Mouse (Mus musculus): ENCODE results near the gene Il11ra1. TPM values are rescaled to one million over a fixed set of nuclear protein-coding genes. Genes with fewer than 3 reads are reported as not detected.
"Not testable (repeated sequence)": the region's sequence is repeated elsewhere in the genome, so short reads cannot be mapped to it uniquely, and the experiment has no call there.

Il11ra1 gene
- 65.0 and 66.9 TPM in 2 replicates for polyA plus RNA-seq (2014; fragmentation: Nextera tagmentation; extraction: Ambion mirVana)

GRCm38 (mm10) chr4:41699783-41700182 lies at the start of gene Il11ra1:
TSS of gene Il11ra1 (plus strand) at chr4:41699989.
- ATAC-seq (replicated peaks; ENCODE audit: low FRiP score); H3K4me1 ChIP-seq (replicated peaks; ENCODE audit: control insufficient read depth, insufficient read depth, low read length); H3K4me2 ChIP-seq (ENCODE audit: low read depth, low read length, severe bottlenecking); H3K9ac ChIP-seq (ENCODE audit: low read length); DNase-seq (ENCODE audit: low spot score); H3K4me3 ChIP-seq (ENCODE audit: low read depth, low read length); H3K27ac ChIP-seq (ENCODE audit: low read depth, low read length); H3K9me3 ChIP-seq (ENCODE audit: control insufficient read depth, low read length); H3K36me3 ChIP-seq (ENCODE audit: control insufficient read depth, insufficient read depth, low read length); H3K27me3 ChIP-seq (ENCODE audit: control insufficient read depth, insufficient read depth, low read length): not testable (repeated sequence)
- 84% methylated on average over 7 of the region's 10 CpGs for WGBS

- DNase-seq (ENCODE audit: low spot score): peak; percentile 92
- ATAC-seq (replicated peaks; ENCODE audit: low FRiP score): no peak
- H3K9ac ChIP-seq (ENCODE audit: low read length): no peak overlapping the region
- H3K4me2 ChIP-seq (ENCODE audit: low read depth, low read length, severe bottlenecking): no peak overlapping the region
- WGBS: 34% methylated on average over 6 of the region's 6 CpGs
- peaks cover 4% of the 10 kb centered on the region; the same call in 1 of the 2 replicates for H3K36me3 ChIP-seq (ENCODE audit: control insufficient read depth, insufficient read depth, low read length)
- no peaks in the 10 kb centered on the region for H3K9me3 ChIP-seq (ENCODE audit: control insufficient read depth, low read length)
- no peak overlapping the region for H3K4me3 ChIP-seq (ENCODE audit: low read depth, low read length)
- no peak overlapping the region for H3K27ac ChIP-seq (ENCODE audit: low read depth, low read length)
- no peaks in the 10 kb centered on the region for H3K27me3 ChIP-seq (ENCODE audit: control insufficient read depth, insufficient read depth, low read length)
- H3K4me1 ChIP-seq (replicated peaks; ENCODE audit: control insufficient read depth, insufficient read depth, low read length): peaks cover 2% of the 10 kb centered on the region
Observed at GRCm38 (mm10) chr4:41653296-41653695, 46.5 kb upstream of the Il11ra1 start.

GRCm38 (mm10) chr4:41653730-41654129 lies 46.1 kb upstream of the Il11ra1 start:
- H3K27me3 ChIP-seq (ENCODE audit: control insufficient read depth, insufficient read depth, low read length): no peaks in the 10 kb centered on the region
- H3K9ac ChIP-seq (ENCODE audit: low read length): no peak overlapping the region
- DNase-seq (ENCODE audit: low spot score) (no peak), ATAC-seq (replicated peaks; ENCODE audit: low FRiP score) (peak; percentile 10; the same call in 1 of the 2 replicates)
- peaks cover 4% of the 10 kb centered on the region; the same call in 1 of the 2 replicates for H3K36me3 ChIP-seq (ENCODE audit: control insufficient read depth, insufficient read depth, low read length)
- no peaks in the 10 kb centered on the region for H3K9me3 ChIP-seq (ENCODE audit: control insufficient read depth, low read length)
- H3K4me1 ChIP-seq (replicated peaks; ENCODE audit: control insufficient read depth, insufficient read depth, low read length): peaks cover 4% of the 10 kb centered on the region
- no peak overlapping the region for H3K4me3 ChIP-seq (ENCODE audit: low read depth, low read length)
- 71% methylated on average over 6 of the region's 6 CpGs for WGBS
- no peak overlapping the region for H3K27ac ChIP-seq (ENCODE audit: low read depth, low read length)
- no peak overlapping the region for H3K4me2 ChIP-seq (ENCODE audit: low read depth, low read length, severe bottlenecking)

GRCm38 (mm10) chr4:41654217-41654616 lies 45.6 kb upstream of the Il11ra1 start:
- Histone ChIP-seq H3K4me1 (replicated peaks; ENCODE audit: control insufficient read depth, insufficient read depth, low read length) (peaks cover 9% of the 10 kb centered on the region), H3K27ac (ENCODE audit: low read depth, low read length) (no peak overlapping the region), H3K9ac (ENCODE audit: low read length) (no peak overlapping the region), H3K36me3 (ENCODE audit: control insufficient read depth, insufficient read depth, low read length) (peaks cover 4% of the 10 kb centered on the region; the same call in 1 of the 2 replicates), H3K27me3 (ENCODE audit: control insufficient read depth, insufficient read depth, low read length) (no peaks in the 10 kb centered on the region), H3K4me2 (ENCODE audit: low read depth, low read length, severe bottlenecking) (no peak overlapping the region), H3K4me3 (ENCODE audit: low read depth, low read length) (no peak overlapping the region), H3K9me3 (ENCODE audit: control insufficient read depth, low read length) (no peaks in the 10 kb centered on the region)
- peak; percentile 37 for ATAC-seq (replicated peaks; ENCODE audit: low FRiP score)
- WGBS: 13% methylated on average over 7 of the region's 7 CpGs
- peak; percentile 82 for DNase-seq (ENCODE audit: low spot score)

GRCm38 (mm10) chr4:41655525-41655924 lies 44.3 kb upstream of the Il11ra1 start:
- Histone ChIP-seq H3K4me3 (ENCODE audit: low read depth, low read length) (no peak overlapping the region), H3K27me3 (ENCODE audit: control insufficient read depth, insufficient read depth, low read length) (no peaks in the 10 kb centered on the region), H3K9me3 (ENCODE audit: control insufficient read depth, low read length) (no peaks in the 10 kb centered on the region), H3K9ac (ENCODE audit: low read length) (no peak overlapping the region), H3K4me2 (ENCODE audit: low read depth, low read length, severe bottlenecking) (no peak overlapping the region), H3K27ac (ENCODE audit: low read depth, low read length) (no peak overlapping the region), H3K4me1 (replicated peaks; ENCODE audit: control insufficient read depth, insufficient read depth, low read length) (peaks cover 16% of the 10 kb centered on the region), H3K36me3 (ENCODE audit: control insufficient read depth, insufficient read depth, low read length) (peaks cover 4% of the 10 kb centered on the region; the same call in 1 of the 2 replicates)
- WGBS: 86% methylated on average over 2 of the region's 2 CpGs
- ATAC-seq (replicated peaks; ENCODE audit: low FRiP score) (no peak), DNase-seq (ENCODE audit: low spot score) (no peak)

GRCm38 (mm10) chr4:41658566-41659384 lies 41.0 kb upstream of the Il11ra1 start:
- 18% methylated on average over 19 of the region's 25 CpGs for WGBS
- H3K9me3 ChIP-seq (ENCODE audit: control insufficient read depth, low read length): no peaks in the 10 kb centered on the region
- no peak overlapping the region for H3K4me2 ChIP-seq (ENCODE audit: low read depth, low read length, severe bottlenecking)
- peaks cover 4% of the 10 kb centered on the region; the same call in 1 of the 2 replicates for H3K36me3 ChIP-seq (ENCODE audit: control insufficient read depth, insufficient read depth, low read length)
- H3K4me1 ChIP-seq (replicated peaks; ENCODE audit: control insufficient read depth, insufficient read depth, low read length): peaks cover 33% of the 10 kb centered on the region
- DNase-seq (ENCODE audit: low spot score) (peak; percentile 79), ATAC-seq (replicated peaks; ENCODE audit: low FRiP score) (peak; percentile 17)
- no peaks in the 10 kb centered on the region for H3K27me3 ChIP-seq (ENCODE audit: control insufficient read depth, insufficient read depth, low read length)
- H3K4me3 ChIP-seq (ENCODE audit: low read depth, low read length): no peak overlapping the region
- H3K9ac ChIP-seq (ENCODE audit: low read length): no peak overlapping the region
- no peak overlapping the region for H3K27ac ChIP-seq (ENCODE audit: low read depth, low read length)

- Histone ChIP-seq H3K27ac (ENCODE audit: low read depth, low read length) (no peak overlapping the region), H3K27me3 (ENCODE audit: control insufficient read depth, insufficient read depth, low read length) (no peaks in the 10 kb centered on the region), H3K9ac (ENCODE audit: low read length) (no peak overlapping the region), H3K4me1 (replicated peaks; ENCODE audit: control insufficient read depth, insufficient read depth, low read length) (peaks cover 35% of the 10 kb centered on the region), H3K4me3 (ENCODE audit: low read depth, low read length) (no peak overlapping the region), H3K4me2 (ENCODE audit: low read depth, low read length, severe bottlenecking) (no peak overlapping the region), H3K36me3 (ENCODE audit: control insufficient read depth, insufficient read depth, low read length) (peaks cover 4% of the 10 kb centered on the region; the same call in 1 of the 2 replicates), H3K9me3 (ENCODE audit: control insufficient read depth, low read length) (no peaks in the 10 kb centered on the region)
- 52% methylated on average over 13 of the region's 13 CpGs for WGBS
- ATAC-seq (replicated peaks; ENCODE audit: low FRiP score) (no peak), DNase-seq (ENCODE audit: low spot score) (no peak)
Observed at GRCm38 (mm10) chr4:41659556-41659955, 40.2 kb upstream of the Il11ra1 start.

- Histone ChIP-seq H3K27ac (ENCODE audit: low read depth, low read length) (peak overlapping the region; percentile 41; the same call in 1 of the 2 replicates), H3K4me2 (ENCODE audit: low read depth, low read length, severe bottlenecking) (no peak overlapping the region), H3K36me3 (ENCODE audit: control insufficient read depth, insufficient read depth, low read length) (peaks cover 4% of the 10 kb centered on the region; the same call in 1 of the 2 replicates), H3K4me1 (replicated peaks; ENCODE audit: control insufficient read depth, insufficient read depth, low read length) (peaks cover 47% of the 10 kb centered on the region), H3K27me3 (ENCODE audit: control insufficient read depth, insufficient read depth, low read length) (no peaks in the 10 kb centered on the region), H3K4me3 (ENCODE audit: low read depth, low read length) (no peak overlapping the region), H3K9ac (ENCODE audit: low read length) (no peak overlapping the region; the same call in 1 of the 2 replicates), H3K9me3 (ENCODE audit: control insufficient read depth, low read length) (no peaks in the 10 kb centered on the region)
- ATAC-seq (replicated peaks; ENCODE audit: low FRiP score) (peak; percentile 49), DNase-seq (ENCODE audit: low spot score) (peak; percentile 81)
- WGBS: 29% methylated on average over 11 of the region's 11 CpGs
Observed at GRCm38 (mm10) chr4:41660851-41661430, 38.8 kb upstream of the Il11ra1 start.
